Comparison of ENCODE assay signal across 33 mouse cellular contexts in genomic region chr8:111055031-111055634, GRCm38 (mm10). TPM values are rescaled to one million over a fixed set of nuclear protein-coding genes. Genes with fewer than 3 reads are reported as not detected.
DNase-seq lines count a peak whose midpoint lies in the region; ATAC-seq lines count a peak whose summit lies in the region.
"Had no signal": no experiment of that assay in that cellular context is flagged by ENCODE, and none has a peak within 500 bp of the region (broad histone marks: within the 10 kb centered on the region; RNA-seq: fewer than 3 reads in every experiment).

No protein-coding gene starts in this region.

- no peak overlapping the region for H3K4me2 ChIP-seq in embryonic facial prominence, embryonic 12.5 days (replicated peaks)
- H3K4me2 ChIP-seq in liver, embryonic 15.5 days, result no peak overlapping the region
- H3K4me2 ChIP-seq: hindbrain, embryonic 15.5 days; limb, embryonic 15.5 days; lung, embryonic 14.5 days; neural tube, embryonic 15.5 days; stomach, embryonic 15.5 days had no signal

- peaks cover 62% of the 10 kb centered on the region for H3K36me3 ChIP-seq in embryonic facial prominence, embryonic 12.5 days
- peaks cover 80% of the 10 kb centered on the region for H3K36me3 ChIP-seq in embryonic facial prominence, embryonic 10.5 days (replicated peaks)
- peaks cover 70% of the 10 kb centered on the region for H3K36me3 ChIP-seq in liver, embryonic 15.5 days (replicated peaks)
- H3K36me3 ChIP-seq in ES-E14 (ENCODE audit: control insufficient read depth, insufficient read depth, low read length, poor library complexity, severe bottlenecking) (peaks cover 56% of the 10 kb centered on the region), macrophage (ENCODE audit: inconsistent target) (peaks cover 49% of the 10 kb centered on the region)

- H3K9ac ChIP-seq in embryonic facial prominence, embryonic 12.5 days, result no peak overlapping the region
- no peak overlapping the region for H3K9ac ChIP-seq in liver, embryonic 15.5 days
- no peak overlapping the region for H3K9ac ChIP-seq in ES-E14 (ENCODE audit: insufficient read depth, low read depth, low read length, poor library complexity, severe bottlenecking)
- H3K9ac ChIP-seq: embryonic facial prominence, embryonic 15.5 days; hindbrain, embryonic 15.5 days; limb, embryonic 15.5 days; lung, embryonic 14.5 days; neural tube, embryonic 15.5 days; stomach, embryonic 15.5 days had no signal

- H3K27ac ChIP-seq in embryonic facial prominence, embryonic 12.5 days, result 0 out of 2 replicates have a peak overlapping the region, but pooled peaks have one; percentile 23
- H3K27ac ChIP-seq in embryonic facial prominence, embryonic 10.5 days (replicated peaks), result no peak overlapping the region
- 0 out of 2 replicates have a peak overlapping the region, but pooled peaks have one; percentile 30 for H3K27ac ChIP-seq in liver, embryonic 15.5 days (replicated peaks)
- H3K27ac ChIP-seq in ES-E14 (ENCODE audit: insufficient read depth, low read depth, low read length, poor library complexity, severe bottlenecking), result peak overlapping the region; percentile 35; the same call in 1 of the 2 replicates
- H3K27ac ChIP-seq in macrophage, result peak overlapping the region; percentile 18; the same call in 1 of the 2 replicates
- H3K27ac ChIP-seq: embryonic facial prominence, embryonic 15.5 days; hindbrain, embryonic 15.5 days; limb, embryonic 15.5 days; neural tube, embryonic 15.5 days; stomach, embryonic 15.5 days had no signal

- H3K4me3 ChIP-seq in embryonic facial prominence, embryonic 12.5 days, result no peak overlapping the region
- H3K4me3 ChIP-seq in embryonic facial prominence, embryonic 10.5 days, result no peak overlapping the region
- H3K4me3 ChIP-seq in liver, embryonic 15.5 days (replicated peaks), result no peak overlapping the region
- H3K4me3 ChIP-seq in ES-E14 (ENCODE audit: insufficient read depth in 1 of 2, low read depth in 1 of 2, low read length in 2 of 2, poor library complexity in 1 of 2, severe bottlenecking in 1 of 2) (no peak overlapping the region), macrophage (ENCODE audit: inconsistent target) (no peak overlapping the region)
- H3K4me3 ChIP-seq: neural tube, embryonic 15.5 days had no signal

- no peaks in the 10 kb centered on the region for H3K27me3 ChIP-seq in embryonic facial prominence, embryonic 12.5 days
- no peaks in the 10 kb centered on the region for H3K27me3 ChIP-seq in embryonic facial prominence, embryonic 10.5 days (replicated peaks; ENCODE audit: low read depth, poor library complexity, severe bottlenecking)
- H3K27me3 ChIP-seq in liver, embryonic 15.5 days, result no peaks in the 10 kb centered on the region
- H3K27me3 ChIP-seq: embryonic facial prominence, embryonic 15.5 days; hindbrain, embryonic 15.5 days; limb, embryonic 15.5 days; megakaryocyte, embryonic 14.5 days; neural tube, embryonic 15.5 days; stomach, embryonic 15.5 days had no signal

- H3K79me2 ChIP-seq in macrophage (ENCODE audit: inconsistent target), result peaks cover 11% of the 10 kb centered on the region

- 90% methylated on average over 17 of the region's 17 CpGs for WGBS in embryonic facial prominence, embryonic 12.5 days
- 93% methylated on average over 17 of the region's 17 CpGs for WGBS in embryonic facial prominence, embryonic 10.5 days
- 87% methylated on average over 17 of the region's 17 CpGs for WGBS in liver, embryonic 15.5 days (ENCODE audit: insufficient replicate concordance)
- 91% methylated on average over 17 of the region's 17 CpGs for WGBS in macrophage (ENCODE audit: missing documents)

- in situ Hi-C loops in ES-E14 (cut with MboI; ENCODE audit: low sequenced_read_pairs in 2 of 2, unreplicated experiment in 2 of 2), result no loop called here

- H3K4me1 ChIP-seq in embryonic facial prominence, embryonic 12.5 days, result peaks cover 13% of the 10 kb centered on the region
- peaks cover 31% of the 10 kb centered on the region for H3K4me1 ChIP-seq in embryonic facial prominence, embryonic 10.5 days
- peaks cover 45% of the 10 kb centered on the region for H3K4me1 ChIP-seq in liver, embryonic 15.5 days (replicated peaks)
- H3K4me1 ChIP-seq in ES-E14 (ENCODE audit: control insufficient read depth in 2 of 2, insufficient read depth in 2 of 2, low read length in 2 of 2, poor library complexity in 1 of 2), result peaks cover 0 to 7% of the 10 kb centered on the region in 2 experiments; a peak in 1 of 4 replicates

- H3K9me3 ChIP-seq in embryonic facial prominence, embryonic 12.5 days, result no peaks in the 10 kb centered on the region
- no peaks in the 10 kb centered on the region for H3K9me3 ChIP-seq in embryonic facial prominence, embryonic 10.5 days
- no peaks in the 10 kb centered on the region for H3K9me3 ChIP-seq in liver, embryonic 15.5 days (replicated peaks)
- no peaks in the 10 kb centered on the region for H3K9me3 ChIP-seq in ES-E14 (ENCODE audit: control insufficient read depth, insufficient read depth, low read depth, low read length)
- H3K9me3 ChIP-seq: embryonic facial prominence, embryonic 15.5 days; hindbrain, embryonic 15.5 days; limb, embryonic 15.5 days; megakaryocyte, embryonic 14.5 days; neural tube, embryonic 15.5 days; stomach, embryonic 15.5 days had no signal

- no peak for DNase-seq in embryonic facial prominence, embryonic 10.5 days (ENCODE audit: low spot score)
- no peak for DNase-seq in liver
- no peak for DNase-seq in ES-E14 (ENCODE audit: low read depth, low spot score)
- DNase-seq: adrenal gland, postnatal 14 days; cerebellum, postnatal 25 days; embryo, embryonic 11 days; gastrocnemius, postnatal 25 days; kidney, adult 2 months; kidney, postnatal 10 days; left cerebral cortex, postnatal 4 days; lung, embryonic 14.5 days; midbrain, embryonic 14.5 days; right cerebral cortex, adult 18-20 months; right cerebral cortex, postnatal 4 days; thymus, postnatal 4 days had no signal

- no peak for ATAC-seq in embryonic facial prominence, embryonic 12.5 days (ENCODE audit: insufficient number of reproducible peaks, insufficient read depth, low FRiP score, low TSS enrichment)
- no peak for ATAC-seq in liver, embryonic 15.5 days (ENCODE audit: insufficient read depth)
- ATAC-seq in granulocyte monocyte progenitor cell, adult 5-6 weeks (replicated peaks; ENCODE audit: poor library complexity, severe bottlenecking), result no peak

RNA-seq across cellular contexts. Expression of gene Exosc6, which starts 1.0 kb away (rescaled TPM):
- polyA plus RNA-seq in embryonic facial prominence, embryonic 12.5 days (2016; fragmentation: Nextera tagmentation; extraction: Ambion mirVana), result 26.0 and 26.9 TPM in 2 replicates
- polyA plus RNA-seq in embryonic facial prominence, embryonic 10.5 days (2016; fragmentation: Nextera tagmentation; extraction: Ambion mirVana), result 20.1 and 23.8 TPM in 2 replicates
- polyA plus RNA-seq in liver, embryonic 15.5 days (2015; fragmentation: Nextera tagmentation; extraction: Ambion mirVana), result 3.5 and 6.0 TPM in 2 replicates
- 2.6 TPM in 1 of 2 replicates, not detected in the other for total RNA-seq in ES-E14 (2012; rRNA removed)
- not detected for total RNA-seq in macrophage (2018; cell fraction: chromatin; rRNA removed)
- total RNA-seq in macrophage (2018; cell fraction: cytosol; rRNA removed), result not detected
- total RNA-seq in macrophage (2018; cell fraction: nucleus; rRNA removed), result not detected
- 0.31 TPM in 1 of 3 replicates, not detected in the others for polyA plus RNA-seq in macrophage (2018)
- 11.5 and 12.5 TPM in 2 replicates for total RNA-seq in granulocyte monocyte progenitor cell, adult 5-6 weeks (2014; fragmentation: Nextera tagmentation)
- total RNA-seq in granulocyte monocyte progenitor cell, adult 5-6 weeks (2017), result 31.8 and 32.7 TPM in 2 replicates
- total RNA-seq: adrenal gland, postnatal 14 days; gastrocnemius, postnatal 25 days; heart, adult 8-10 months; layer of hippocampus, postnatal 14 days; left cerebral cortex, adult 8-10 months; left cerebral cortex, postnatal 4 days had no signal
- polyA plus RNA-seq: activated CD4-positive, CD25-positive, alpha-beta regulatory T cell, adult 4 months; brain, embryonic 14.5 days; hindbrain, embryonic 15.5 days; kidney, adult 2 months; midbrain, embryonic 14.5 days; neural tube, embryonic 15.5 days had no signal

RNA-seq across cellular contexts. Expression of gene Aars, which starts 22.2 kb away (rescaled TPM):
- 69.9 and 71.9 TPM in 2 replicates for polyA plus RNA-seq in embryonic facial prominence, embryonic 12.5 days (2016; fragmentation: Nextera tagmentation; extraction: Ambion mirVana)
- polyA plus RNA-seq in embryonic facial prominence, embryonic 10.5 days (2016; fragmentation: Nextera tagmentation; extraction: Ambion mirVana), result 71.3 and 78.1 TPM in 2 replicates
- polyA plus RNA-seq in liver, embryonic 15.5 days (2015; fragmentation: Nextera tagmentation; extraction: Ambion mirVana), result 54.0 and 55.0 TPM in 2 replicates
- 211 and 247 TPM in 2 replicates for total RNA-seq in ES-E14 (2012; rRNA removed)
- total RNA-seq in macrophage (2018; cell fraction: chromatin; rRNA removed), result 100 to 1,000 TPM in 9 of 26 experiments, 10 to 100 TPM in 17; 16.2 to 132 (median 58.6) TPM
- 100 to 1,000 TPM in 10 of 26 experiments, 10 to 100 TPM in 16; 28.2 to 129 (median 68.6) TPM for total RNA-seq in macrophage (2018; cell fraction: cytosol; rRNA removed)
- total RNA-seq in macrophage (2018; cell fraction: nucleus; rRNA removed), result 100 to 1,000 TPM in 12 of 26 experiments, 10 to 100 TPM in 14; 21.4 to 164 (median 69.5) TPM
- polyA plus RNA-seq in macrophage (2018), result 31.7 to 55.1 TPM (median 47.7 TPM) in 3 replicates
- total RNA-seq in granulocyte monocyte progenitor cell, adult 5-6 weeks (2014; fragmentation: Nextera tagmentation), result 30.7 and 40.0 TPM in 2 replicates
- 44.4 and 45.5 TPM in 2 replicates for total RNA-seq in granulocyte monocyte progenitor cell, adult 5-6 weeks (2017)

RNA-seq across cellular contexts. Expression of gene Ddx19b, which starts 23.6 kb away (rescaled TPM):
- polyA plus RNA-seq in embryonic facial prominence, embryonic 12.5 days (2016; fragmentation: Nextera tagmentation; extraction: Ambion mirVana), result 5.5 and 5.6 TPM in 2 replicates
- polyA plus RNA-seq in embryonic facial prominence, embryonic 10.5 days (2016; fragmentation: Nextera tagmentation; extraction: Ambion mirVana), result 7.7 and 8.9 TPM in 2 replicates
- polyA plus RNA-seq in liver, embryonic 15.5 days (2015; fragmentation: Nextera tagmentation; extraction: Ambion mirVana), result 2.4 and 3.0 TPM in 2 replicates
- 25.3 and 30.2 TPM in 2 replicates for total RNA-seq in ES-E14 (2012; rRNA removed)
- 10 to 100 TPM in 25 of 26 experiments, 1 to 10 TPM in 1; 9.9 to 43.4 (median 21.4) TPM for total RNA-seq in macrophage (2018; cell fraction: chromatin; rRNA removed)
- total RNA-seq in macrophage (2018; cell fraction: cytosol; rRNA removed), result 1 to 10 TPM; 5.9 to 9.5 (median 7.7) TPM
- total RNA-seq in macrophage (2018; cell fraction: nucleus; rRNA removed), result 10 to 100 TPM in 22 of 26 experiments, 1 to 10 TPM in 4; 6.2 to 26.4 (median 13.7) TPM
- polyA plus RNA-seq in macrophage (2018), result 4.9 to 7.6 TPM (median 6.2 TPM) in 3 replicates
- 7.8 and 22.1 TPM in 2 replicates for total RNA-seq in granulocyte monocyte progenitor cell, adult 5-6 weeks (2014; fragmentation: Nextera tagmentation)
- 13.5 and 16.9 TPM in 2 replicates for total RNA-seq in granulocyte monocyte progenitor cell, adult 5-6 weeks (2017)

RNA-seq across cellular contexts. Expression of gene Clec18a, which starts 37.1 kb away (rescaled TPM):
- 1.6 and 2.3 TPM in 2 replicates for polyA plus RNA-seq in embryonic facial prominence, embryonic 12.5 days (2016; fragmentation: Nextera tagmentation; extraction: Ambion mirVana)
- 1.8 and 2.4 TPM in 2 replicates for polyA plus RNA-seq in embryonic facial prominence, embryonic 10.5 days (2016; fragmentation: Nextera tagmentation; extraction: Ambion mirVana)
- polyA plus RNA-seq in liver, embryonic 15.5 days (2015; fragmentation: Nextera tagmentation; extraction: Ambion mirVana), result not detected in 2 replicates
- total RNA-seq in ES-E14 (2012; rRNA removed), result 0.22 TPM in 1 of 2 replicates, not detected in the other
- not detected for total RNA-seq in macrophage (2018; cell fraction: chromatin; rRNA removed)
- total RNA-seq in macrophage (2018; cell fraction: cytosol; rRNA removed), result not detected
- total RNA-seq in macrophage (2018; cell fraction: nucleus; rRNA removed), result not detected
- not detected in 3 replicates for polyA plus RNA-seq in macrophage (2018)
- not detected in 2 replicates for total RNA-seq in granulocyte monocyte progenitor cell, adult 5-6 weeks (2014; fragmentation: Nextera tagmentation)
- 0.13 TPM in 1 of 2 replicates, not detected in the other for total RNA-seq in granulocyte monocyte progenitor cell, adult 5-6 weeks (2017)
- total RNA-seq: adrenal gland, postnatal 14 days; hematopoietic stem cell, adult 5-6 weeks had no signal
- polyA plus RNA-seq: activated CD4-positive, CD25-positive, alpha-beta regulatory T cell, adult 4 months; C2C12; embryonic facial prominence, embryonic 15.5 days; intestine, embryonic 14.5 days; limb, embryonic 15.5 days; lung, embryonic 14.5 days; stomach, embryonic 15.5 days had no signal

RNA-seq across cellular contexts. Expression of gene Pdpr, which starts 39.3 kb away (rescaled TPM):
- polyA plus RNA-seq in embryonic facial prominence, embryonic 12.5 days (2016; fragmentation: Nextera tagmentation; extraction: Ambion mirVana), result 12.8 and 14.3 TPM in 2 replicates
- polyA plus RNA-seq in embryonic facial prominence, embryonic 10.5 days (2016; fragmentation: Nextera tagmentation; extraction: Ambion mirVana), result 10.8 and 11.5 TPM in 2 replicates
- 2.4 and 2.6 TPM in 2 replicates for polyA plus RNA-seq in liver, embryonic 15.5 days (2015; fragmentation: Nextera tagmentation; extraction: Ambion mirVana)
- total RNA-seq in ES-E14 (2012; rRNA removed), result 23.6 and 25.6 TPM in 2 replicates
- 10 to 100 TPM in 15 of 26 experiments, 1 to 10 TPM in 11; 1.7 to 26.2 (median 10.9) TPM for total RNA-seq in macrophage (2018; cell fraction: chromatin; rRNA removed)
- 10 to 100 TPM in 24 of 26 experiments, 1 to 10 TPM in 2; 7.6 to 22.6 (median 13.8) TPM for total RNA-seq in macrophage (2018; cell fraction: cytosol; rRNA removed)
- total RNA-seq in macrophage (2018; cell fraction: nucleus; rRNA removed), result 10 to 100 TPM in 18 of 26 experiments, 1 to 10 TPM in 8; 4.9 to 25.3 (median 13.3) TPM
- polyA plus RNA-seq in macrophage (2018), result 4.9 to 9.3 TPM (median 8.4 TPM) in 3 replicates
- total RNA-seq in granulocyte monocyte progenitor cell, adult 5-6 weeks (2014; fragmentation: Nextera tagmentation), result 11.5 and 15.4 TPM in 2 replicates
- total RNA-seq in granulocyte monocyte progenitor cell, adult 5-6 weeks (2017), result 16.9 and 18.5 TPM in 2 replicates
